Mouse (Mus musculus) CH12F3 (cell line): ENCODE measurements around the gene Cwc25.

Experiments
- in situ Hi-C: fragments of 300-500 bp; cut with MboI; formaldehyde crosslinking; loops from 2 replicates; pipeline ENCODE4 v1.14.3; 2020; ENCODE audit warnings: low sequenced_read_pairs

The Cwc25 gene

GRCm38 (mm10) chr11:97701581-97702392 lies 64.6 kb downstream of the Cwc25 start:
- in situ Hi-C loops: no loop called here

GRCm38 (mm10) chr11:97700746-97701580 lies 65.4 kb downstream of the Cwc25 start:
- in situ Hi-C loops: no loop called here

- in situ Hi-C loops: no loop called here
Measured at GRCm38 (mm10) chr11:97700003-97700745, 66.2 kb downstream of the Cwc25 start, which contains the start of gene Pcgf2. Gene Pcgf2, minus strand, starts transcription at chr11:97700497.

DNA sequence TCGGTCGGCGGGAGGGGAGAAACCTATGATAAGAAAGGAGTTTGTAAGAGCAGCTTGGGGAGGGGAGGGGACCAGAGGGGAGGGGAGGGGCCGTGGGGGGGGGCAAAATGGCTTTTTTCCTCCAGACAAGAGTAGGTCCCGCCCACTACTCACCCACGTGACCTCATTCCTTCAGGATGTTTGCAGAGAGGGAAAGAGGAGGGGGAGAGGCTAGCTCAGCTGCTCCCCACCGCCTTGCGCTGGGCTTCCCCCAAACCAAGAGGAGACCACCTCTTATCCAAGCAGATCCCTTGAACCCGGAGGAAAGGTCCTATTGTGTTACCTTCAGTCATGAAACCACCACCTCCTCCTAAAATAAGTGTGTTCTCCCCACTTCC lies 66.7 kb downstream of the Cwc25 start:
- in situ Hi-C loops: loop anchor here (10.0 kb wide), 2 partner anchors 55 to 215 kb away; no protein-coding TSS in a partner anchor

- in situ Hi-C loops: loop anchor here (10.0 kb wide), 2 partner anchors 54 to 214 kb away; no protein-coding TSS in a partner anchor
Measured at GRCm38 (mm10) chr11:97698741-97699611, 67.4 kb downstream of the Cwc25 start.

- in situ Hi-C loops: loop anchor here (10.0 kb wide), 2 partner anchors 53 to 213 kb away; no protein-coding TSS in a partner anchor
Measured at GRCm38 (mm10) chr11:97697891-97698529, 68.3 kb downstream of the Cwc25 start.

- in situ Hi-C loops: loop anchor here (10.0 kb wide), 2 partner anchors 53 to 213 kb away; no protein-coding TSS in a partner anchor
Measured at GRCm38 (mm10) chr11:97697199-97697890, 69.0 kb downstream of the Cwc25 start.

DNA sequence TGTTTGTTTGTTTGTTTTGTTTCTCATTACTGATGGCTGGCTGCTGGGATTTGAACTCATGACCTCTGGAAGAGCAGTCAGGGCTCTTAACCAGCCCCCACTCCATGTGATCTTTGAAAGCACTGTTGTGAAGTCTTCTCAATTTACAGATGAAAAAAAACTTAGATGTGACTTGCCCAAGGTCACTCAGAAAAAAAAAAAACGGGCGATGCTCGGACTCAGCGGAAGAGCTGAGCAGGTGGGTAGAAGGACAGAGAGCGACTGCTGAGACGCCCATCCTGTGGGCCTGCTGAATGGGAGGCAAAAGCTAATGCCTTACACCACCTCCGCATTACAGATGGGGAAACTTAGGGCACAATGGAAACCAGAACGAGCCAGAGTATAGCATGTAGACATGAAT lies 69.7 kb downstream of the Cwc25 start:
- in situ Hi-C loops: loop anchor here (10.0 kb wide), 2 partner anchors 52 to 212 kb away; no protein-coding TSS in a partner anchor

DNA sequence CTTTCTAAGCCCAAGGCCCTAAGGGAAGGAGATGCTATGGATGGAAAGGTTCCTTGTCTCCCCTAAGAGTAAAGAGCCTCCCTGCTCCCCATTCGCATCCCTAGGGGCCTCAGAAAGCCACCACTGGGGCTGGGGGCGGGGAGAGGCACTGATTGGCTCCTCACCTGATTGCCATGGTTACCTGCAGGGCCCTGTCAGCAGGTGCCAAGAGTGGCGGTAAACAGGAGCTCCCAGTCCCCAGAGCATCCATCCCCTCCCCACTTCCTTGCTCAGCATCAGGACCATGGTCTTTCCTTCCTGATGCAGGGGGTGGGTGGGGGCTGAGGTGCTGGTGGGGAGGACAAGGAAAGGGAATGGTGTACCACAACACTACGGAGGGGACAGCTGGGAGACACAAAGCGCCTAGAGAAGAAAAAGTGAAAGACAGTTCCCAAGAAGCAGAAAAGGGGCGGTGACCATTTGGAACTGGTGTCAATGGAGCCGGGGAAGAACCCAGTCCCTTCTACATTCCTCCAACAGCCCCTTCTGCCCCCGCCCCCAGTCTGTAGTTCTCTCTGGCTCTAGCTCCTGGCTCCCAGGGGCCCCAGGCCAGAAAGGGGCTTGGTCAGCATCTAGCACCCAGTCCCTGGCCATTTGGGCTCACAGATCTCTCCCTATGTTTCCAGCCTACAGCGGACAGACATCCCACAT lies 70.5 kb downstream of the Cwc25 start:
- in situ Hi-C loops: loop anchor here (10.0 kb wide), 2 partner anchors 51 to 211 kb away; no protein-coding TSS in a partner anchor
